Comparison of ENCODE assay signal across 12 mouse cellular contexts in the genomic region with DNA sequence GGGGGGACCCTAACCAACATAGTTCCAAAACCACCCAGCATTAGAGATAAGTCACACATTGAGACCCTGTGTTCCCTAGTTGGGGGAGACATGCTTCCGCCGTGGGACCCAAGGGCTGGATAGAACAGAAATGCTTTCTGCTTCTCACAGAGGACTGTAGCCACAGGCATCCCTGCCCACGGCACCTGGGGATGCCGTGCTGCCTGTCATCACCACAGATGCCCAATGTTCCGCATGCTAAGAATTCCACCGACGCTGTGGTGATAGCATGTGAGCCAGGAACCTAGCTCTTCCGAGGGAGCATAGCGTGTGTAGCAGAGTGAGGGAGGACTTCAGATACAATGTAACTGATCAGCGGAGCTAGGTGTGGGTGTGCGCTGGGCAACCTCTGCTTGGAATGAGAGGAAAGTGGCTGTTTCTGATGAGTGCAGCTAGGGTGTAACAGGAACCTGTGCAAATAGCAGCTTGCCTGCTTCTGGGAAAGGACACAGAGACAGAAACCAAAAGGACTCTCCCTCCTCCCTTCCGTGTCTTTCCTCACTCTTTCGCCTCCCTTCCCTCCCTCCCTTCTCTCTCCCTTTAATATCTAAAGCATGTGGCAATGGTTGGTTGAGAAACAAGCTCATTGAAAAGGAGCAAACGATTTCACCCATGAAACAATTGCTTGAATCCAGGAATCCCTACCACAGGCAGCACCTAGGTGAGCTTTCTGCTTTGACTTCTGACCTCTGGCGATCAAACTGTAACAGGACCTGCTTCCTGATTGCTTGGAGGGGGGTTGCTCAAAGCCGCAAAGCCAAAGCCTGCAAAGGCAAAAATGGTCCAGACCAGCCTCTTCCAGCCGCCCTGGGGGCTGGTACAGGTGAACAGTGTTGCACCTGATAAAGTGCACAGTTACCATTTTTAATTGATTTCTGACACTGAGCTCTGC.
A peak's percentile ranks its signal among the peaks of the same experiment; 100 is the strongest.
DNase-seq lines count a peak whose midpoint lies in the region; ATAC-seq lines count a peak whose summit lies in the region.
"Had no signal": no experiment of that assay in that cellular context is flagged by ENCODE, and none has a peak within 500 bp of the region (broad histone marks: within the 10 kb centered on the region; RNA-seq: fewer than 3 reads in every experiment).

No protein-coding gene starts in this region.

- no peak overlapping the region for H3K4me3 ChIP-seq in hindbrain, embryonic 13.5 days
- no peak overlapping the region for H3K4me3 ChIP-seq in neural tube, embryonic 15.5 days (replicated peaks)
- H3K4me3 ChIP-seq: erythroblast, embryonic 14.5 days; heart, embryonic 15.5 days; limb, embryonic 12.5 days had no signal

- H3K9ac ChIP-seq in hindbrain, embryonic 13.5 days: 0 out of 2 replicates have a peak overlapping the region, but pooled peaks have one; percentile 26
- H3K9ac ChIP-seq in neural tube, embryonic 15.5 days (replicated peaks): no peak overlapping the region; the same call in 1 of the 2 replicates
- H3K9ac ChIP-seq: heart, embryonic 15.5 days; limb, embryonic 12.5 days had no signal

- 34% methylated on average over 17 of the region's 17 CpGs for WGBS in hindbrain, embryonic 13.5 days
- WGBS in neural tube, embryonic 15.5 days: 40% methylated on average over 17 of the region's 17 CpGs

- H3K4me1 ChIP-seq in hindbrain, embryonic 13.5 days (replicated peaks): peaks cover 21% of the 10 kb centered on the region
- peaks cover 16% of the 10 kb centered on the region for H3K4me1 ChIP-seq in neural tube, embryonic 15.5 days
- H3K4me1 ChIP-seq: heart, embryonic 15.5 days had no signal

- ATAC-seq in hindbrain, embryonic 13.5 days (ENCODE audit: low FRiP score): peak; percentile 23; the same call in 1 of the 2 replicates
- ATAC-seq in neural tube, embryonic 15.5 days (ENCODE audit: low FRiP score): no peak

- peak; percentile 22 for DNase-seq in embryo, embryonic 10.5 days (ENCODE audit: low spot score)
- no peak for DNase-seq in embryo, embryonic 11 days
- peak; percentile 23 for DNase-seq in right cerebral cortex, postnatal 25 days
- no peak for DNase-seq in right cerebral cortex, postnatal 14 days
- DNase-seq in kidney, adult 18-20 months: no peak
- no peak for DNase-seq in thymus, postnatal 25 days
- DNase-seq: lung, postnatal 36 days had no signal

- H3K36me3 ChIP-seq in hindbrain, embryonic 13.5 days: no peaks in the 10 kb centered on the region
- H3K36me3 ChIP-seq in neural tube, embryonic 15.5 days: no peaks in the 10 kb centered on the region
- H3K36me3 ChIP-seq: heart, embryonic 15.5 days; limb, embryonic 12.5 days had no signal

- peak overlapping the region; percentile 25 for H3K4me2 ChIP-seq in hindbrain, embryonic 13.5 days
- peak overlapping the region; percentile 10; the same call in 1 of the 2 replicates for H3K4me2 ChIP-seq in neural tube, embryonic 15.5 days
- H3K4me2 ChIP-seq: heart, embryonic 15.5 days; limb, embryonic 12.5 days had no signal

- H3K27ac ChIP-seq in hindbrain, embryonic 13.5 days: peak overlapping the region; percentile 83
- H3K27ac ChIP-seq in neural tube, embryonic 15.5 days (replicated peaks): no peak overlapping the region
- H3K27ac ChIP-seq: heart, embryonic 15.5 days; limb, embryonic 12.5 days had no signal

- peaks cover 20% of the 10 kb centered on the region for H3K27me3 ChIP-seq in hindbrain, embryonic 13.5 days
- H3K27me3 ChIP-seq in neural tube, embryonic 15.5 days (replicated peaks): peaks cover 10% of the 10 kb centered on the region; the same call in 1 of the 2 replicates

- no peaks in the 10 kb centered on the region for H3K9me3 ChIP-seq in hindbrain, embryonic 13.5 days
- H3K9me3 ChIP-seq in neural tube, embryonic 15.5 days (replicated peaks): no peaks in the 10 kb centered on the region
- H3K9me3 ChIP-seq: heart, embryonic 15.5 days; limb, embryonic 12.5 days had no signal

Comparison
In these comparisons a context has a peak if more than half of its experiments do, and no peak if none do; other contexts are left out.
1. DNase-seq: peak in embryo, embryonic 10.5 days (single experiment) and right cerebral cortex, postnatal 25 days (single experiment); none in embryo, embryonic 11 days (single experiment), right cerebral cortex, postnatal 14 days (single experiment), kidney, adult 18-20 months (single experiment) and thymus, postnatal 25 days (single experiment).